Mouse (Mus musculus) forebrain, postnatal 0 days (tissue): ENCODE data around the gene Fam20b. TPM values are rescaled to one million over a fixed set of nuclear protein-coding genes. Genes with fewer than 3 reads are reported as not detected.

Experiments
- ATAC-seq: fragments of 200-750 bp; cut with Nextera tagmentation; 2 replicates; pipeline ENCODE4 v1.8.0; 2017; ENCODE audit warnings: mild to moderate bottlenecking, moderate library complexity
- DNase-seq: peaks from one replicate; pipeline ENCODE4 v3.0.0-alpha.2; 2015
- H3K27ac ChIP-seq: fragments of 300-500 bp; sonication (generic); 2 replicates; pipeline ENCODE4 v1.5.1; 2014; ENCODE audit warnings: low read depth, mild to moderate bottlenecking, antibody characterized with exemption, low read length, moderate library complexity, mixed read lengths
- H3K27me3 ChIP-seq: fragments of 300-500 bp; sonication (generic); 2 replicates; pipeline ENCODE4 v1.6.1; 2014; ENCODE audit warnings: mild to moderate bottlenecking, low read length, mixed read lengths; ENCODE audit not compliant: insufficient read depth
- H3K36me3 ChIP-seq: fragments of 300-500 bp; sonication (generic); 2 replicates; pipeline ENCODE4 v1.6.1; 2014; ENCODE audit warnings: mild to moderate bottlenecking, moderate library complexity; ENCODE audit not compliant: insufficient read depth
- H3K4me1 ChIP-seq: fragments of 300-500 bp; sonication (generic); 2 replicates; pipeline ENCODE4 v1.6.1; 2014; ENCODE audit warnings: antibody characterized with exemption; ENCODE audit not compliant: insufficient read depth
- H3K4me2 ChIP-seq: fragments of 300-500 bp; sonication (generic); 2 replicates; pipeline ENCODE4 v1.6.1; 2014; ENCODE audit warnings: low read depth, mild to moderate bottlenecking, moderate library complexity
- H3K4me3 ChIP-seq: fragments of 300-500 bp; sonication (generic); 2 replicates; pipeline ENCODE4 v1.5.1; 2014; ENCODE audit warnings: low read depth, low read length, mixed read lengths
- H3K9ac ChIP-seq: fragments of 300-500 bp; sonication (generic); 2 replicates; pipeline ENCODE4 v1.6.1; 2014; ENCODE audit warnings: mild to moderate bottlenecking
- H3K9me3 ChIP-seq: fragments of 300-500 bp; sonication (generic); 2 replicates; pipeline ENCODE4 v1.6.1; 2016; ENCODE audit warnings: low read length
- CTCF ChIP-seq: sonication (generic); IDR thresholded peaks from 2 replicates; pipeline ENCODE4 v1.5.1; 2016; ENCODE audit warnings: antibody characterized with exemption, control low read depth, low read depth
- WGBS: fragments of 180-500 bp; shearing (Covaris S2); extraction: QIAGEN DNeasy Blood & Tissue Kit; methylation state at CpG from one replicate; pipeline ENCODE4 v1.1.7; 2014; 5-methylcytosine and 5-hydroxymethylcytosine counted together
- polyA plus RNA-seq: library from polyadenylated mRNA; unstranded; fragments of >200 nt; fragmentation: Nextera tagmentation; extraction: Ambion mirVana; gene quantifications from 2 replicates; pipeline ENCODE4 v1.2.1, GENCODE M21; 2015
- total RNA-seq: library from RNA; depleted of rRNA; stranded (reverse); fragments of >200 nt; gene quantifications from 2 replicates; pipeline ENCODE4 v1.2.3, GENCODE M21; 2014

Gene Fam20b
- total and polyA plus RNA-seq, 2 experiments from 2014 or later = 30.4 to 68.1 TPM

DNA sequence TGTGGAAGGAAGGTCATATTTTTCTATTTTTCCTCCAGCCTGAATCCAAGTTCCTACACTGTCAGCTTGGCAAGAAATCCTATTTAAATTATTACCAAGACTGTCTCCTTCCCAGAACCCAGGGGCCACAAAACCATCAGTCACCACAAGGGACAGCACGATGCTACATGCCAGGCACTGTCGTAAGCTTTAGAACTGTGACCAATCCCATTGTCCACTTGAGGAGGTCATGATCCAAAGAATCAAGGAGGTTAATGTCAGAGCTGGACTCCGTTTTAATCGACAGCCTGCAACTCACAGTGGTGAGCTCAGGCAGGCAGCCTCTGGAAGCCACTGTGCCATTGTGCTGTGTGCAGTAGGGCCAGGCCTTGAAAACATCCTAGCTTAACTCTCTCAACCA is 39.4 kb upstream of the Fam20b start:
- no peaks in the 10 kb centered on the region for H3K27me3 ChIP-seq
- ATAC-seq = no peak
- no peaks in the 10 kb centered on the region for H3K36me3 ChIP-seq

DNA sequence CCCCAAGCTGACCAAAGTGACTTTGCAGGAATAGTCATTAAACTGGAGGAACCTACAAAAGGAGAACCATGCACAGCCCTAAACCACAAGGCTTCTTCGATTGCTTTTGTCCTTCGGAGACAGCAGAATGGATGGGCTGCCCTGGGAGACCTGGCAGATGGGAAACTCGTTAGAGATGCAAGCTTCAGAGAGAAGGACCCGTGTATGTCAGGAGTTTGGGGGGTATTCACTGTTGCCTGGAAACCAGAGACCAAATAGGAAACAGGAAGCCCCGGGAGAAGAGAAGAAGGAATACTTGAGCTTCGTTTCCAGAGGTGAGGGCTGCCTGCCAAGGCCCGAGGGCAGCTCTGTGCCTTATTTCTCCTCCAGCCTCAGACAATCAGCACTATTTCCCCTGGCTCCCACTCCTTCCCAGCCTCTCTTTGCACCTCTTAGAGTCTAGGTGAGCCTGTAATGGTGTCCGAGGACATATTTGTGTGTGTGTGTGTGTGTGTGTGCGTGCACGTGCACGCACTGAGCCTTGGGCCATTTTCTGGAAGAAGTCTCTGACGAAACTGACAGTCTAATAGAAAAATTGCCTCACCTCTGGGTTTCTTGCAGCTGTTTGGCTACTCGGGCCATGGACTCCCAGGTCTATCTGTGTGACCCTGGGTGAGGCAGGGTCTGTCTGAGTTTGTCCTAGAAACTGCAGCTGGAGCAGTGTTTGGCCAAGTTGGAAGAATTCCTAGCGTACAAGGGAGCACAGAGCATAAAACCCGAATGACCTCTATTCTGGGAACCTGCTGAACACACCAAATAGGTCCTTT is 35.9 kb upstream of the Fam20b start:
- Histone ChIP-seq H3K4me3 (no peak overlapping the region), H3K9me3 (no peaks in the 10 kb centered on the region), H3K27ac (peak overlapping the region; percentile 23; the same call in 1 of the 2 replicates), H3K27me3 (no peaks in the 10 kb centered on the region), H3K36me3 (no peaks in the 10 kb centered on the region), H3K4me2 (0 out of 2 replicates have a peak overlapping the region, but pooled peaks have one; percentile 13), H3K4me1 (peaks cover 6% of the 10 kb centered on the region; the same call in 1 of the 2 replicates), H3K9ac (no peak overlapping the region)
- 39% methylated on average over 15 of the region's 15 CpGs for WGBS
- peak; percentile 68 for DNase-seq
- no peak for TF ChIP-seq CTCF
- peak; percentile 77 for ATAC-seq

More for the DNA sequence above, 39.4 kb upstream of the Fam20b start:
- Histone ChIP-seq H3K4me3 (no peak overlapping the region), H3K9ac (no peak overlapping the region), H3K27ac (no peak overlapping the region), H3K4me1 (peaks cover 6% of the 10 kb centered on the region; the same call in 1 of the 2 replicates), H3K9me3 (no peaks in the 10 kb centered on the region), H3K4me2 (no peak overlapping the region)
- WGBS = 46% methylated on average over 4 of the region's 4 CpGs
- DNase-seq = no peak
- TF ChIP-seq CTCF = no peak

DNA sequence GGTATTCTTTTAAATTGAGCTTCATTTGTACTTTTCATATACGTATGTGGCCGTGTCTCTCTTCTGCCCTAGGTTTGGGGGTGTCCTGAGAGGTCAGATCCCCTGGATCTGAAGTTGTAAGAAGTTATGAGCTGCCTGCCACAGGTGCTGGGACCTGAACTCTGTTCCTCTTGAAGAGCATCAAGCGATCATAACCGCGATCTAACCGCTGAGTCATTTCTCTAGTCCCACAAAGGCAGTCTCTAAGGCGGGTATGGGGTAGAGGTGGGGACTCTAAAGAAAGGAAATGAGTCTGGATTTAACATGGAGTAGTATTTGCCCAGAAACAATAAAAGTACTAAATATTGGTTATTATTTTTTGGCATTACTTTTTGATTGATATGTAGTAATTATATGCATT is 34.1 kb upstream of the Fam20b start:
- ATAC-seq = no peak
- 89% methylated on average over 7 of the region's 7 CpGs for WGBS
- Histone ChIP-seq H3K27ac (no peak overlapping the region), H3K4me1 (peaks cover 6% of the 10 kb centered on the region; the same call in 1 of the 2 replicates), H3K9me3 (no peaks in the 10 kb centered on the region), H3K9ac (no peak overlapping the region), H3K27me3 (no peaks in the 10 kb centered on the region), H3K4me3 (no peak overlapping the region), H3K4me2 (no peak overlapping the region), H3K36me3 (no peaks in the 10 kb centered on the region)
- no peak for DNase-seq
- TF ChIP-seq CTCF = no peak

GRCm38 (mm10) chr1:156752020-156752724 is 33.3 kb upstream of the Fam20b start:
- TF ChIP-seq CTCF = peak; percentile 83
- Histone ChIP-seq H3K4me2 (peak overlapping the region; percentile 39), H3K9me3 (no peaks in the 10 kb centered on the region), H3K36me3 (no peaks in the 10 kb centered on the region), H3K27ac (no peak overlapping the region), H3K4me3 (0 out of 2 replicates have a peak overlapping the region, but pooled peaks have one; percentile 19), H3K4me1 (peaks cover 6% of the 10 kb centered on the region; the same call in 1 of the 2 replicates), H3K27me3 (no peaks in the 10 kb centered on the region), H3K9ac (peak overlapping the region; percentile 48; the same call in 1 of the 2 replicates)
- 12% methylated on average over 21 of the region's 21 CpGs for whole genome bisulfite sequencing
- DNase-seq (peak; percentile 87), ATAC-seq (peak; percentile 81)

DNA sequence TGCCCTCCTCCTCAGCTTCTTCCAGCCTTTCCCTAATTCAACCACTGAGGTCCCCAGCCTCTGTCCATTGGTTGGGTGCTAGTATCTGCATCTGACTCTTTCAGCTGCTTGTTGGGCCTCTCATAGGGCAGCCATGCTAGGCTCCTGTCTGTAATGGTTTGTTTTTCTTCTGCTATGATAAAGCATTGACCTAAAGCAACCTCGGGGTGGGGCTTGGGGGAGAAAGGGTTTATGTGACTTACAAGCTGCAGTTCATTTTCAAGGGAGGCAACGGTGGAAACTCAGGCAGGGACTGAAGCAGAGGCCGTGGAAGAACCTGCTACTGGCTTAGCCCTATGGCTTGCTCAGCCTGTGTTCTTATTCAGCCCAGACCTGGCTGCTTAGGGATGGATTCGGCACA is 31.4 kb upstream of the Fam20b start:
- H3K27ac ChIP-seq = no peak overlapping the region
- no peaks in the 10 kb centered on the region for H3K36me3 ChIP-seq
- no peak overlapping the region for H3K4me2 ChIP-seq
- ATAC-seq (no peak), DNase-seq (no peak)
- TF ChIP-seq CTCF = no peak
- whole genome bisulfite sequencing = 69% methylated on average over 4 of the region's 4 CpGs
- no peak overlapping the region for H3K9ac ChIP-seq
- H3K4me3 ChIP-seq = no peak overlapping the region
- H3K27me3 ChIP-seq = no peaks in the 10 kb centered on the region
- peaks cover 5% of the 10 kb centered on the region; the same call in 1 of the 2 replicates for H3K4me1 ChIP-seq
- no peaks in the 10 kb centered on the region for H3K9me3 ChIP-seq

GRCm38 (mm10) chr1:156749136-156749535 is 30.2 kb upstream of the Fam20b start:
- ATAC-seq (no peak), DNase-seq (no peak)
- Histone ChIP-seq H3K27me3 (no peaks in the 10 kb centered on the region), H3K9ac (no peak overlapping the region), H3K27ac (no peak overlapping the region), H3K36me3 (no peaks in the 10 kb centered on the region), H3K4me1 (no peaks in the 10 kb centered on the region), H3K4me2 (no peak overlapping the region), H3K9me3 (no peaks in the 10 kb centered on the region), H3K4me3 (no peak overlapping the region)
- TF ChIP-seq CTCF = no peak
